Mouse (Mus musculus): ENCODE measurements at regions not wholly inside any gene's neighbourhood (a gene's known extent, or its start where the extent isn't known, plus 50 kb on each side); places are given as distances from the start of the nearest gene placed in this dataset.

GRCm38 (mm10) chr8:113582180-113582975 is 53.0 kb upstream of the Mon1b start:
- DNase-seq = peak; percentile 23 to 28

GRCm38 (mm10) chr8:113583801-113584200 is 51.6 kb upstream of the Mon1b start:
- no peak for DNase-seq

Measured in cerebellum, postnatal 36 days (tissue).